In genomic region chr12:76372881-76373818, GRCm38 (mm10) we compare ENCODE assay signal across 10 mouse cellular contexts. TPM values are rescaled to one million over a fixed set of nuclear protein-coding genes. Genes with fewer than 3 reads are reported as not detected.
DNase-seq lines count a peak whose midpoint lies in the region; ATAC-seq and TF ChIP-seq lines count a peak whose summit lies in the region.
"Had no signal": no experiment of that assay in that cellular context is flagged by ENCODE, and none has a peak within 500 bp of the region (broad histone marks: within the 10 kb centered on the region; RNA-seq: fewer than 3 reads in every experiment).

No protein-coding gene starts in this region.

- intact Hi-C loops in left cerebral cortex, postnatal 4 days (cut with DNase I): no loop called here

- H3ac ChIP-seq in myocyte (ENCODE audit: control insufficient read depth, insufficient read length): no peak overlapping the region

- peaks cover 75% of the 10 kb centered on the region for H3K79me2 ChIP-seq in myocyte (ENCODE audit: control insufficient read depth, insufficient read depth)

- WGBS in heart, embryonic 14.5 days: 80% methylated on average over 5 of the region's 7 CpGs

- no peak overlapping the region; a peak in 1 of 4 replicates for H3K27ac ChIP-seq in heart, embryonic 14.5 days (replicated peaks in 1 of 2; ENCODE audit: control insufficient read depth in 1 of 2, insufficient read depth in 1 of 2, low read depth in 2 of 2, low read length in 2 of 2)
- H3K27ac ChIP-seq: midbrain, embryonic 13.5 days had no signal

- H3K4me1 ChIP-seq in heart, embryonic 14.5 days (ENCODE audit: control insufficient read depth in 2 of 2, insufficient read depth in 2 of 2, low read length in 2 of 2): peaks cover 20 to 53% of the 10 kb centered on the region in 2 experiments

- DNase-seq in heart, adult 8-10 months (ENCODE audit: low spot score): no peak
- DNase-seq in A20 (ENCODE audit: low read depth, low spot score) (peak; percentile 85), ZHBTc4 (ENCODE audit: low read depth, low spot score) (peak; percentile 80)
- DNase-seq in frontal cortex, adult 2 months (ENCODE audit: extremely low spot score in 1 of 2, low spot score in 1 of 2): no peak
- DNase-seq in left cerebral cortex, postnatal 4 days: no peak
- no peak for DNase-seq in adrenal gland, adult 18-20 months (ENCODE audit: low spot score in 2 of 2)
- DNase-seq: adrenal gland, adult 8-10 months had no signal

- no peaks in the 10 kb centered on the region for H3K9me3 ChIP-seq in heart, embryonic 14.5 days (ENCODE audit: control insufficient read depth, low read length)
- H3K9me3 ChIP-seq: midbrain, embryonic 13.5 days had no signal

- TF ChIP-seq POLR2A in myocyte (IDR thresholded peaks at IDR 0.05; ENCODE audit: insufficient read length, low read depth): no peak

- no peak overlapping the region for H3K4me3 ChIP-seq in heart, embryonic 14.5 days (ENCODE audit: control insufficient read depth in 1 of 2, insufficient read depth in 1 of 2, low read depth in 1 of 2, low read length in 2 of 2)
- H3K4me3 ChIP-seq in myocyte: peak overlapping the region; percentile 46
- H3K4me3 ChIP-seq: midbrain, embryonic 13.5 days had no signal

- ATAC-seq in heart, embryonic 14.5 days (ENCODE audit: insufficient number of reproducible peaks, insufficient read depth, low FRiP score, low read depth): no peak
- ATAC-seq: midbrain, embryonic 13.5 days had no signal

- no peaks in the 10 kb centered on the region for H3K36me3 ChIP-seq in heart, embryonic 14.5 days (ENCODE audit: control insufficient read depth, insufficient read depth, low read length)
- no peaks in the 10 kb centered on the region for H3K36me3 ChIP-seq in myocyte (ENCODE audit: control insufficient read depth, insufficient read depth)
- H3K36me3 ChIP-seq: midbrain, embryonic 13.5 days had no signal

- H3K9ac ChIP-seq in heart, embryonic 14.5 days (ENCODE audit: low read length): no peak overlapping the region
- H3K9ac ChIP-seq: midbrain, embryonic 13.5 days had no signal

- H3K27me3 ChIP-seq in heart, embryonic 14.5 days (ENCODE audit: control insufficient read depth, insufficient read depth, low read length): no peaks in the 10 kb centered on the region
- no peaks in the 10 kb centered on the region for H3K27me3 ChIP-seq in myocyte (ENCODE audit: control insufficient read depth, insufficient read depth, insufficient read length)
- H3K27me3 ChIP-seq: midbrain, embryonic 13.5 days had no signal

- H3K4me2 ChIP-seq in heart, embryonic 14.5 days (ENCODE audit: low read length): peak overlapping the region; percentile 96
- peak overlapping the region; percentile 90 for H3K4me2 ChIP-seq in myocyte (ENCODE audit: low read depth)

TF ChIP-seq in myocyte, 11 proteins besides CTCF, POLR2A, EP300 and RAD21:
- TF ChIP-seq CEBPB (IDR thresholded peaks at IDR 0.05; ENCODE audit: insufficient read depth, poor library complexity, severe bottlenecking): no peak
- TF ChIP-seq MYOD1 (IDR thresholded peaks at IDR 0.05; ENCODE audit: control insufficient read depth in 1 of 3, insufficient read length in 2 of 3, low read depth in 2 of 3): no peak
- TF ChIP-seq TCF12 (IDR thresholded peaks at IDR 0.05; ENCODE audit: insufficient read depth, poor library complexity, severe bottlenecking): no peak
- no peak for TF ChIP-seq SRF (IDR thresholded peaks at IDR 0.05; ENCODE audit: control insufficient read depth, insufficient read length, low read depth)
- TF ChIP-seq USF1 (IDR thresholded peaks at IDR 0.05; ENCODE audit: low read depth): no peak
- no peak for TF ChIP-seq TCF3 (IDR thresholded peaks at IDR 0.05; ENCODE audit: insufficient read length, low read depth)
- TF ChIP-seq REST (IDR thresholded peaks at IDR 0.05; ENCODE audit: insufficient read depth, insufficient read length): no peak
- TF ChIP-seq E2F4 (IDR thresholded peaks at IDR 0.05; ENCODE audit: insufficient read depth): no peak
- no peak for TF ChIP-seq MYOG (IDR thresholded peaks at IDR 0.05; ENCODE audit: control insufficient read depth in 1 of 3, insufficient read depth in 1 of 3, insufficient read length in 2 of 3, low read depth in 2 of 3)
- TF ChIP-seq MAX (IDR thresholded peaks at IDR 0.05; ENCODE audit: low read depth): no peak
- no peak for TF ChIP-seq POLR2AphosphoS2 (IDR thresholded peaks at IDR 0.05; ENCODE audit: insufficient read length, low read depth)

RNA-seq across cellular contexts. Expression of gene Zbtb1, which starts 3.1 kb away (rescaled TPM):
- polyA plus RNA-seq in heart, embryonic 14.5 days (2014; fragmentation: Nextera tagmentation; extraction: Ambion mirVana): 8.0 and 8.8 TPM in 2 replicates
- 1 to 10 TPM; 3.4 to 4.0 (median 3.9) TPM for total RNA-seq in heart, adult 8-10 months (2022)
- 1.7 TPM for polyA plus RNA-seq in myocyte (2012; fragmentation: generic; extraction: Trizol)
- 3.7 and 3.9 TPM in 2 replicates for polyA plus RNA-seq in frontal cortex, adult 2 months (2012; rRNA removed)
- total RNA-seq in left cerebral cortex, postnatal 4 days (2021): 1 to 10 TPM; 3.7 to 4.6 TPM
- 1 to 10 TPM; 4.1 to 4.7 TPM for total RNA-seq in adrenal gland, adult 18-20 months (2021)

RNA-seq across cellular contexts. Expression of gene Zbtb25, which starts 3.7 kb away (rescaled TPM):
- polyA plus RNA-seq in heart, embryonic 14.5 days (2014; fragmentation: Nextera tagmentation; extraction: Ambion mirVana): 12.1 and 14.4 TPM in 2 replicates
- total RNA-seq in heart, adult 8-10 months (2022): 10 to 100 TPM in 2 of 4 experiments, 1 to 10 TPM in 2; 6.7 to 11.3 (median 8.8) TPM
- 6.1 TPM for polyA plus RNA-seq in myocyte (2012; fragmentation: generic; extraction: Trizol)
- polyA plus RNA-seq in frontal cortex, adult 2 months (2012; rRNA removed): 15.9 and 19.0 TPM in 2 replicates
- 10 to 100 TPM; 19.0 to 22.2 TPM for total RNA-seq in left cerebral cortex, postnatal 4 days (2021)
- 1 to 10 TPM; 5.9 to 6.1 TPM for total RNA-seq in adrenal gland, adult 18-20 months (2021)

RNA-seq across cellular contexts. Expression of gene Hspa2, which starts 30.8 kb away (rescaled TPM):
- 14.8 and 15.6 TPM in 2 replicates for polyA plus RNA-seq in heart, embryonic 14.5 days (2014; fragmentation: Nextera tagmentation; extraction: Ambion mirVana)
- 1 to 10 TPM; 4.1 to 7.7 (median 5.8) TPM for total RNA-seq in heart, adult 8-10 months (2022)
- polyA plus RNA-seq in myocyte (2012; fragmentation: generic; extraction: Trizol): 13.4 TPM
- 64.5 and 73.2 TPM in 2 replicates for polyA plus RNA-seq in frontal cortex, adult 2 months (2012; rRNA removed)
- total RNA-seq in left cerebral cortex, postnatal 4 days (2021): 10 to 100 TPM in 1 of 2 experiments, 1 to 10 TPM in 1; 10.0 to 11.3 TPM
- 10 to 100 TPM; 18.9 to 20.6 TPM for total RNA-seq in adrenal gland, adult 18-20 months (2021)

RNA-seq across cellular contexts. Expression of gene Ppp1r36, which starts 44.2 kb away (rescaled TPM):
- 2.4 and 3.9 TPM in 2 replicates for polyA plus RNA-seq in heart, embryonic 14.5 days (2014; fragmentation: Nextera tagmentation; extraction: Ambion mirVana)
- total RNA-seq in heart, adult 8-10 months (2022): under 1 TPM in 2 of 4 experiments, not detected in 2; 0.41 to 0.69 TPM
- polyA plus RNA-seq in myocyte (2012; fragmentation: generic; extraction: Trizol): not detected
- polyA plus RNA-seq in frontal cortex, adult 2 months (2012; rRNA removed): 1.5 and 1.8 TPM in 2 replicates
- under 1 TPM; 0.48 to 0.88 TPM for total RNA-seq in left cerebral cortex, postnatal 4 days (2021)
- total RNA-seq in adrenal gland, adult 18-20 months (2021): under 1 TPM; 0.27 to 0.32 TPM

RNA-seq across cellular contexts. Expression of gene Akap5, which starts 48.5 kb away (rescaled TPM):
- polyA plus RNA-seq in heart, embryonic 14.5 days (2014; fragmentation: Nextera tagmentation; extraction: Ambion mirVana): 4.2 and 5.3 TPM in 2 replicates
- total RNA-seq in heart, adult 8-10 months (2022): 1 to 10 TPM in 3 of 4 experiments, under 1 TPM in 1; 0.90 to 3.0 (median 1.5) TPM
- 0.02 TPM for polyA plus RNA-seq in myocyte (2012; fragmentation: generic; extraction: Trizol)
- 41.2 and 42.3 TPM in 2 replicates for polyA plus RNA-seq in frontal cortex, adult 2 months (2012; rRNA removed)
- total RNA-seq in left cerebral cortex, postnatal 4 days (2021): 10 to 100 TPM; 29.9 to 37.0 TPM
- under 1 TPM; 0.33 to 0.54 TPM for total RNA-seq in adrenal gland, adult 18-20 months (2021)

Comparison
In these comparisons a context has a peak if more than half of its experiments do, and no peak if none do; other contexts are left out.
1. DNase-seq: peak in A20 (single experiment) and ZHBTc4 (single experiment); none in heart, adult 8-10 months (single experiment), frontal cortex, adult 2 months (0 of 2), left cerebral cortex, postnatal 4 days (single experiment) and adrenal gland, adult 18-20 months (0 of 2).